Mouse (Mus musculus) ZHBTc4 (cell line): ENCODE data around the gene Coil.
"Not testable (repeated sequence)": the region's sequence is repeated elsewhere in the genome, so short reads cannot be mapped to it uniquely, and the experiment has no call there.

Source experiments
- DNase-seq: peaks from one replicate; pipeline ENCODE4 v3.0.0-alpha.2; 2011; ENCODE audit warnings: low read depth, low spot score

Gene Coil

GRCm38 (mm10) chr11:88966881-88967361 lies 3.1 kb upstream of the Coil start, which contains the start of gene Elobl:
Gene Elobl (minus strand): TSS chr11:88966931.
- no peak for DNase-seq

DNA sequence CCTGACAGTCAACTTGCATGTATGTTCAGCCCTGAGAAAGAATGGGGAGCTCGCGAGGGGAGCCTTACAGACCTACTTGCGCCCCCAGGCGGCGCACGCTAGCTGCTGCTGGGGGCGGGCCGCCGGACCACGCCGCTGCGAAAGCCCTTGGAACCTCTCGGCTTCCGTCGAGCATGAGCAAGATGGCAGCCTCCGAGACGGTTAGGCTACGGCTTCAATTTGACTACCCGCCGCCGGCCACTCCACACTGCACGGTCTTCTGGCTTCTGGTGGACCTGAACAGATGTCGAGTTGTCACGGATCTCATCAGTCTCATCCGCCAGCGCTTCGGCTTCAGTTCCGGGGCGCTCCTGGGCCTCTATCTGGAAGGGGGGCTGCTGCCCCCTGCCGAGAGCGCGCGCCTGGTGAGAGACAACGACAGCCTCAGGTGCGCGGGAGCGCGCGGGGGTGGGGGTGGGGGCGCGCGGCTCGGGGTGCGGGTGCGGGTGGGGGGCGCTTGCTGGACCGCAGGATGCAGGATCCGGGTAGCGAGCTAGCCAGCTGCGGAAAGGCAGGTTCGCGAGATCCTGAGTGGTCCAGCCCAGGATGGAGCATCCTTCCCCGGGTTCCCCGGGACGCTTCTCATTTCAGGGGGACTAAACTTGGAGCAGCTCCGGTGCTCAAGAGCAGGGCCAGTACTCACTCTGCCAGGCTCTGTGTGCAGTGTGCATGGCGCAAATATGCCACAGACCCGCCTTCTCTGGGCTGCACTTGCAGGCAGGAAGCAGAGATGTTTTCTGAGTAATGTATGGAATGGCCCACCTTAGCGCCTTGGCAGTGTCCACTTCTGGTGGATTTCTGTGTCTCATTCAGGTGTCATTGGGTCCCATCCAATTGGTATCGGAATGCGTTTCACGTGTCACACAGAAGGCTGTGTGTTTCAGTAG lies 4.0 kb downstream of the Coil start:
- DNase-seq: peak; percentile 97

- DNase-seq: peak; percentile 72
Measured at GRCm38 (mm10) chr11:88976320-88976719, 6.3 kb downstream of the Coil start.

DNA sequence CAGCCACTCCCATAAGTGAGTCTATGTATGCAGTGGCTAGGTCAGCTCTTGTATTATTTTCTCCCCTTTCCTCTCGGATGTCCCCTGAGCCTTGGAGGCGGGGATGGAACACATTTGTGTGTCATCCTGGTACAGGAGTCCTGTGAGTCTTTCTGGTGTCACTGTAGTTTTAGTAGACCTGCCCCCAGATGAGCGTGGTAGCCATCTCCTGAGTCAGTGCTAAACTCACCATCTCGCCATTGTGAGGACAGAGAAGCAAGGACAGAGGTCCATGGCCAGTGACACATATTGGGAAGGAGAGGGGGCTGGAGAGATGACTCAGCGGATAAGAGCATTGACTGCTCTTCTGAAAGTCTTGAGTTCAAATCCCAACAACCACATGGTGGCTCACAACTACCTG lies 7.1 kb downstream of the Coil start:
- peak; percentile 1 for DNase-seq

DNA sequence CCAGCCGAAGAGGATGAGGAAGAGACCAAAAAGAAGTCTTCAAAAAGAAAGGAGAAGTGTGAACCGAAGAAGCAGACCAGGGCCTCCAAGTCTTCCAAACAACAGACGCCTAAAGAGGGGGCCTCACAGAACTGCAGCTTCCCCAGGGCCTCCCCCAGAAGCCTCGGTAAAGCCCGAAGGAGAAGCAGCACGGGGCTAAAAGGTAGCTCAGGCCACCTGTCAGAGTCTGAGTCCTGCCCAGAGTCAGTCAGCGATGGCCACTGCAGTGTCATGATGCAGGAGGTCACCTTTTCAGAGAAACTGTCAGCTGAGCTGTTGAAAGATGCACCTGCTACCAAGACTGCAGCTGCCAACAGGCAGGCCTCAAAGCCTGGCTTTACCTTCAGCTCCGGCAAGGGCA lies 11.3 kb downstream of the Coil start:
- no peak for DNase-seq

DNA sequence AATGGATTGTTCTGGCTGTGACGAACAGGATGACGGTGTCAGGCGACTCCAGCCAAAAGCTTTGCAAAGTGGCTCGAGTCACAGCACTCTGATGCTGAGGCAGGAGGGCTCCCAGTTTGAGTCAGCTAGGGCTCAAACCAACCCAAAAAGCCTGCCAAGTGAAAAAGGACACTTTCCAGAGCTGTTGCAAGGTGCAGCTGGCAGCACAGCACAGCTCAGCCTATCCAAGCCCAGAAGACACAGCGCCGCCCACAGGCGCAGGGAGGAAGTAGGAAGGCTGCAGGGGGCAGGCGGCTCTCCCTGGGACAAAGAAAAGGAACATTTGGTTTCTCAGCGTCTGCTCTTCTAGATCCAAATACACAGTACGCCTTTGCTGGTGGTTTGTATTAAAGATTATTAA lies 16.6 kb downstream of the Coil start:
- peak; percentile 67 for DNase-seq

- DNase-seq: no peak
Measured at GRCm38 (mm10) chr11:88988956-88989355, 18.9 kb downstream of the Coil start.

- DNase-seq: peak; percentile 89
Measured at GRCm38 (mm10) chr11:88989530-88989929, 19.5 kb downstream of the Coil start.

GRCm38 (mm10) chr11:88993186-88993585 lies 23.1 kb downstream of the Coil start:
- DNase-seq: no peak

DNA sequence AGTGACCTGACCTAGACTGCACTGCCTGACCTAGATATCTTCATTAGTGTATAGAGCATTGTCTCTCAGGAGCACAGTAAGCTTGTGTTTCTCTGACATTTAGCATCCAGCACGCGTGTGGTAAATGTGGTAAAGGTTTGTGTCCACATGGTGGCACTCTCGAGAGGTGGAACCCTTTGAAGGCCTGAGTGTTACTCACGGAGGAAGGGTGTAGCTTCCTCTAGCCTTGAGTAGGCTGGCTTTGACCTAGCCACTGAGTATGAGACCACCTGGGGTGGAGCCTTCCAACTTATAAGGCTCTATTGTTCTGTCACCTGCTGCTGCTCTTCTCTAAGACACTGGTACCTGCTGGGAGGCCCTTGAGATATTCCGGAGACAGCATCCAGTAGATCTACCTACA lies 23.6 kb downstream of the Coil start:
- peak; percentile 98 for DNase-seq

- DNase-seq: no peak
Measured at GRCm38 (mm10) chr11:88994492-88994891, 24.4 kb downstream of the Coil start.

DNA sequence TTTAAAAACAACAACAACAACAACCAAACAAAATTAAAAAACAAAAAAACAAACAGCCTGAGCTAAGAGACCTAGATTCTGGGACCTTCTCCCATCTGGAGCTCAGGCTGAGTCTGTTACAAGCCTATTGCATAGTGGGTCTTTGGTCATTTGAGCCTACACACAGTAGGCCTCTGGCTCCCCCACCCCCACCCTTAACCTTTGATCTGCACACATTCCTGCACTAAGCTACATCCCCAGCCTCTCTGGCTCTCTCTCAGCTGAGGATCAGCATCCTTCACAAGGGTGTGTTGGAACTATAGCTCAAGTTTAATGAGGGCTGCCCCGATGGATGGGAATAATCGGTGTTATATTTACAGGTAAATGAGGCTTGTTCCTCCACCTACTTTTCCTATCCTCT lies 25.6 kb downstream of the Coil start:
- DNase-seq: peak; percentile 87

GRCm38 (mm10) chr11:88996427-88996826 lies 26.4 kb downstream of the Coil start:
- DNase-seq: peak; percentile 92

GRCm38 (mm10) chr11:88997343-88997742 lies 27.3 kb downstream of the Coil start:
- DNase-seq: not testable (repeated sequence)

DNA sequence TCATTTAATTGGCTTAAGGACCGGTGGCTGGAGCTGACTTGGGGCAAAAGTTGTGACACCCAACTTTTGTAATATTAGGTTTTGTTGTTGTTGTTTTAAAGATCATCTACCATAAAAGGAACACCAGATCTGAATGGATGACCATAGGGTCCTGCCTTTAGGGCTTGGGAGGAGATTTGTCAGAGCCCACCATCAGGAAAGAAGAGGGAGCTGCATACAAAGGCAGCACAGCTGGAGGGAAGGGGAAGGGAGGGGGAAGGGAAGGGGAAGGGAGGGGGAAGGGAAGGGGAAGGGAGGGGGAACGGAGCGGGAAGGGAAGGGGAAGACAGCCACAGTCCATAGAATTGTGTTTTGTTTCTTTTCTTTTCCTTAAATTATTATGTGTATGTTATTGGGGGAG lies 28.4 kb downstream of the Coil start:
- no peak for DNase-seq

GRCm38 (mm10) chr11:88998974-88999722 lies 29.1 kb downstream of the Coil start, which contains the start of gene Trim25:
Gene Trim25 (plus strand): TSS chr11:88999376.
- peak; percentile 99 for DNase-seq

GRCm38 (mm10) chr11:88999723-89000526 lies 29.9 kb downstream of the Coil start:
- no peak for DNase-seq

- DNase-seq: no peak
Measured at GRCm38 (mm10) chr11:89000527-89000819, 30.4 kb downstream of the Coil start.

GRCm38 (mm10) chr11:89001569-89001968 lies 31.5 kb downstream of the Coil start:
- peak; percentile 51 for DNase-seq

DNA sequence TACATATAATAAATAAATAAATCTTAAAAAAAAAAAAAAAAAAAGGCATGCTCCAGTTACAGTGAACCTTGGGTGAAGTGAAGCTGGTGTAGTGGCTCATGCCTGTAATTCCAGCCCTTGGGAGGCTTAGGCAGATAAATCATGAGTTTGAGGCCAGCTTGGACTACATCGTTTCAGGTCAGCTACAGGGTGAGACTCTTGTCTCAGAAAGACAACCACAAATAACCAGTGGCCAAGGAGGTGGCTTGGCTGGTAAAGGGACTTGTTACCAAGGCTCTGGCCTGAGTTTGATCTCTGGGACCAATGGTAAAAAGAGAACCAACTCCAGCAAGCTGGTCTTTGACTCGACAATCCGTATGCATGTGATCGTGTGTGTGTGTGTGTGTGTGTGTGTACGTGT lies 32.0 kb downstream of the Coil start:
- DNase-seq: no peak

GRCm38 (mm10) chr11:89002621-89003020 lies 32.6 kb downstream of the Coil start:
- DNase-seq: no peak

DNA sequence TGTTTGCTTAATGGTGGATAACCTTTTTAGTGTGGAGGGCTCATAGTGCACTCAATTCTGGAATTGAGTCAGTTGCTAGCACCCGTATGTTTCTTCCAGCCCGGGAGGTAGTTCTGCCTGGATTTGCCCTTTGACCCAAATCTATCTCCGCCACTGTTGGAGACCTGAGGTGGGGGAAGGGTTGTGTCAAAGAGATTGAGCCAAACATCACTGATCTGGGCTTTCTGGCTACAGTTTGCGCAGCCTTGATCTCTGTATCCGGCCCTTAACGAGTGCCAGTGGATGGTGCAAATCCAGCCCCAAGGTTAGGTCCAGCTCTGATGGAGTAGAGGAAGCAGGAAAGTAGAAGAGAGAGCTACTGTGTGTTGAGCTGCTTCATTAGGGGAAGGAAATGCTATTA lies 33.0 kb downstream of the Coil start:
- DNase-seq: peak; percentile 50
